Mouse (Mus musculus): ENCODE data around the gene Wnk4.

DNA sequence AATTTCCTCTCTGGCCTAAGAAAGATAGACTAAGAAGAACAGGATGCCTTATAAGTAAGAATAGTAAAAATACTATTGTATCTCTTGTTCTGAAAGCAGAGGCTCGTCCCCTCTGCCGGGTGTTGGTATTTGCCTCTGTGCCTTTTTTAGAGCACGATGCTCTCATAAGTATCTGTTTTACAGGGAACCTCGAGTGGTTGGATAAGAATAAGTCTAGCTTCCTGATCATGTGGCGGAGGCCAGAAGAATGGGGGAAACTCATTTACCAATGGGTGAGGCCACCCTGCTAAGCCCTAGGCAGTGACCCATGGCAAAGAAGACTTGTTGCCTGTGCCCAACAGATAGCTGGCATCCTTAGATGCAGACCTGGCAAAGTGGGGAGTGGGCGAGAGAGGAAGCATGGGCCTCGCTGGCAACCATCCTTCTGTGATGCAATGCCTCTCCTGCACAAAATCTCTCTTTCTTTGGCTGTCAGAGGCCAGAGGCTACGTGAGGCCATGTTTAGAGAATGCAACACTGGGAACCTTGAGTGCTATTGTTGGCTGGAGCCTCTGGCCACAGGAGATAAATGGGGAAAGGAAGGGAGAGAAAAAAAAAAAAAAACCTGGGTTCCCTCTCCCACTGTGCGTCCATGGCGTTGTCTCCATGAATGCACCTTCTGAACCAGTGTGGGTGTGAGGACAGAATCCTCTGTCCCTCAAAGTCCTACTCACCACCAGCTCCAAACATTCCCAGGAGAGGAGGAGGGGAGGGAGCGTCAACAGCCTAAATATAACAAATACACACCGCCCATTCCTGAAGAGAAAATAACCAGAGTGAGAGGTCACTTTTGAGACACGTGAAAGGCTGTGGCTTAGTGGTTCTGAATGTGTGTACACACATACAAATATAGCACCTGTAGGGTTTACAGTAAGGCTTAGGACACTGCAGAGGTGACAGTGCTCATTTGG is 4.3 kb upstream of the Wnk4 start:
- TF ChIP-seq CTCF (IDR thresholded peaks at IDR 0.05; ENCODE audit: control insufficient read depth, insufficient read depth, insufficient read length) (no peak), MAX (IDR thresholded peaks at IDR 0.05) (no peak)
